Comparison of ENCODE assay signal across 8 mouse cellular contexts in the genomic region with DNA sequence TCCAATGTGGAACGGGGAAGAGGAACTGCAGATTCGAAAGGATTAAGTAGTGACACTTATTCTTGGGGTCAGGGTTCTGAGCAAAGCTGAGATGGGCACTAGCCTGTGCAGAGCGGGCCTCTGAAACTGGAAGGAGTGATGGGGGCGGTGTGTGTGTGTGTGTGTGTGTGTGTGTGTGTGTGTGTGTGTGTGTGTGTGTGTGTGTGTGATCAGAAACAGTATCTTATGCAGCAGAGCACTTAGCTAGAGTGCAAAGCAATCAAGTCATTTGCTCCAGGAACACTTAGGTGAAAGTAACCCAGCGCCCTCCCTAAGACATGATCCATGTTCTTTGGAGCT. TPM values are rescaled to one million over a fixed set of nuclear protein-coding genes. Genes with fewer than 3 reads are reported as not detected.
A peak's percentile ranks its signal among the peaks of the same experiment; 100 is the strongest.
DNase-seq lines count a peak whose midpoint lies in the region; ATAC-seq and TF ChIP-seq lines count a peak whose summit lies in the region.

No protein-coding gene starts in this region.

- no peaks in the 10 kb centered on the region for H3K27me3 ChIP-seq in MEL (ENCODE audit: control insufficient read depth in 1 of 2, insufficient read depth in 2 of 2, low read length in 2 of 2)
- no peaks in the 10 kb centered on the region for H3K27me3 ChIP-seq in embryonic facial prominence, embryonic 13.5 days

- H3K36me3 ChIP-seq in MEL (ENCODE audit: control insufficient read depth in 1 of 2, insufficient read depth in 2 of 2, low read length in 2 of 2), result peaks cover 0 to 15% of the 10 kb centered on the region in 2 experiments; a peak in 2 of 4 replicates
- H3K36me3 ChIP-seq in embryonic facial prominence, embryonic 13.5 days, result no peaks in the 10 kb centered on the region

- no peak for TF ChIP-seq RAD21 in MEL (IDR thresholded peaks at IDR 0.05; ENCODE audit: low read depth, low read length)

- H3K79me2 ChIP-seq in MEL (ENCODE audit: control insufficient read depth, insufficient read depth, low read length, poor library complexity), result peaks cover 39% of the 10 kb centered on the region

- no peaks in the 10 kb centered on the region for H3K9me3 ChIP-seq in MEL (replicated peaks; ENCODE audit: insufficient read depth, low read length)
- no peaks in the 10 kb centered on the region for H3K9me3 ChIP-seq in embryonic facial prominence, embryonic 13.5 days

- peaks cover 6 to 7% of the 10 kb centered on the region in 2 experiments; a peak in 3 of 4 replicates for H3K4me1 ChIP-seq in MEL (ENCODE audit: control insufficient read depth in 1 of 2, insufficient read depth in 2 of 2, low read length in 2 of 2)
- H3K4me1 ChIP-seq in embryonic facial prominence, embryonic 13.5 days, result peaks cover 28% of the 10 kb centered on the region
- H3K4me1 ChIP-seq in olfactory bulb, adult 2 months (ENCODE audit: control insufficient read depth, insufficient read depth, low read length), result peaks cover 4% of the 10 kb centered on the region; the same call in 1 of the 2 replicates

- no peak for DNase-seq in layer of hippocampus, adult 2 months (ENCODE audit: low spot score in 2 of 2)
- no peak for DNase-seq in layer of hippocampus, postnatal 36 days
- no peak for DNase-seq in MEL (ENCODE audit: low read depth, low spot score)
- DNase-seq in kidney, postnatal 4 days, result peak; percentile 33 to 57
- no peak for DNase-seq in cerebellum, adult 11 months

- WGBS in embryonic facial prominence, embryonic 13.5 days, result 15% methylated on average over 4 of the region's 5 CpGs
- WGBS in olfactory bulb, adult 2 months, result 5% methylated on average over 5 of the region's 5 CpGs

- no peak for TF ChIP-seq EP300 in MEL (IDR thresholded peaks at IDR 0.05; ENCODE audit: low read depth in 1 of 2, low read length in 2 of 2)

- ATAC-seq in embryonic facial prominence, embryonic 13.5 days (ENCODE audit: insufficient number of reproducible peaks, insufficient read depth, low FRiP score, low TSS enrichment, low read depth), result no peak
- ATAC-seq in inflammation-experienced regulatory T-cells, adult 6 months, result no peak

- peak overlapping the region; percentile 100 for H3K27ac ChIP-seq in layer of hippocampus, adult 2 months
- H3K27ac ChIP-seq in MEL (ENCODE audit: control insufficient read depth, low read depth, low read length), result no peak overlapping the region
- H3K27ac ChIP-seq in embryonic facial prominence, embryonic 13.5 days, result peak overlapping the region; percentile 94
- H3K27ac ChIP-seq in olfactory bulb, adult 2 months (ENCODE audit: insufficient read depth, low read depth, low read length), result peak overlapping the region; percentile 26

- peak overlapping the region; percentile 73 for H3K9ac ChIP-seq in MEL (ENCODE audit: control insufficient read depth, low read depth, low read length, poor library complexity, severe bottlenecking)
- peak overlapping the region; percentile 90 for H3K9ac ChIP-seq in embryonic facial prominence, embryonic 13.5 days

- TF ChIP-seq CTCF in layer of hippocampus, adult 2 months (conservative IDR thresholded peaks at IDR 0.05), result no peak
- TF ChIP-seq CTCF in MEL (IDR thresholded peaks at IDR 0.05 in 2 of 3, conservative IDR thresholded peaks at IDR 0.05 in 1 of 3; ENCODE audit: control insufficient read depth in 1 of 3, insufficient read depth in 1 of 3, low read depth in 2 of 3, low read length in 3 of 3, poor library complexity in 1 of 3, severe bottlenecking in 1 of 3), result no peak
- TF ChIP-seq CTCF in olfactory bulb, adult 2 months (IDR thresholded peaks at IDR 0.05; ENCODE audit: insufficient read depth, low read depth, low read length), result no peak

- peak overlapping the region; percentile 65 for H3K4me2 ChIP-seq in embryonic facial prominence, embryonic 13.5 days

- H3K4me3 ChIP-seq in layer of hippocampus, adult 2 months, result peak overlapping the region; percentile 99
- H3K4me3 ChIP-seq in MEL (ENCODE audit: control insufficient read depth in 1 of 2, insufficient read depth in 1 of 2, low read depth in 2 of 2, low read length in 2 of 2), result peak overlapping the region; percentile 98 to 100
- peak overlapping the region; percentile 86 for H3K4me3 ChIP-seq in embryonic facial prominence, embryonic 13.5 days
- peak overlapping the region; percentile 77 for H3K4me3 ChIP-seq in olfactory bulb, adult 2 months (ENCODE audit: insufficient read depth, low read depth, low read length)

- no peak for TF ChIP-seq POLR2A in MEL (IDR thresholded peaks at IDR 0.05; ENCODE audit: control insufficient read depth in 1 of 2, insufficient read depth in 1 of 2, low read depth in 1 of 2, low read length in 2 of 2, poor library complexity in 1 of 2)
- no peak for TF ChIP-seq POLR2A in olfactory bulb, adult 2 months (IDR thresholded peaks at IDR 0.05; ENCODE audit: insufficient read depth, low read depth, low read length)

TF ChIP-seq in MEL, 35 proteins besides CTCF, POLR2A, EP300 and RAD21:
- TF ChIP-seq NRF1 (IDR thresholded peaks at IDR 0.05; ENCODE audit: insufficient read depth, low read depth, low read length, poor library complexity, severe bottlenecking), result no peak
- TF ChIP-seq USF2 (IDR thresholded peaks at IDR 0.05; ENCODE audit: borderline replicate concordance in 1 of 2, insufficient read depth in 1 of 2, low read depth in 1 of 2, low read length in 2 of 2), result no peak
- no peak for TF ChIP-seq ETS1 (IDR thresholded peaks at IDR 0.05; ENCODE audit: low read depth, low read length)
- no peak for TF ChIP-seq POLR2AphosphoS5 (IDR thresholded peaks at IDR 0.05; ENCODE audit: borderline replicate concordance, low read depth, low read length)
- TF ChIP-seq SIN3A (IDR thresholded peaks at IDR 0.05; ENCODE audit: low read length), result no peak
- TF ChIP-seq ELF1 (IDR thresholded peaks at IDR 0.05; ENCODE audit: low read depth, low read length), result no peak
- TF ChIP-seq TBP (IDR thresholded peaks at IDR 0.05; ENCODE audit: low read depth, low read length), result no peak
- TF ChIP-seq MXI1 (IDR thresholded peaks at IDR 0.05; ENCODE audit: low read depth, low read length), result no peak
- no peak for TF ChIP-seq CHD1 (IDR thresholded peaks at IDR 0.05; ENCODE audit: low read depth, low read length)
- TF ChIP-seq KAT2A (conservative IDR thresholded peaks at IDR 0.05; ENCODE audit: low read depth, low read length), result no peak
- TF ChIP-seq TAL1 (IDR thresholded peaks at IDR 0.05; ENCODE audit: low read length), result no peak
- no peak for TF ChIP-seq BHLHE40 (IDR thresholded peaks at IDR 0.05; ENCODE audit: borderline replicate concordance, low read depth, low read length)
- TF ChIP-seq SMC3 (IDR thresholded peaks at IDR 0.05; ENCODE audit: low read depth, low read length), result no peak
- TF ChIP-seq MAZ (IDR thresholded peaks at IDR 0.05; ENCODE audit: low read depth, low read length), result no peak
- no peak for TF ChIP-seq POLR2AphosphoS2 (IDR thresholded peaks at IDR 0.05; ENCODE audit: low read length)
TF ChIP-seq in MEL: peak in this region for 0.

RNA-seq across cellular contexts. Expression of a gene that starts 2.0 kb away (rescaled TPM):
- 1,000 to 10,000 TPM; 1,343 to 1,371 TPM for total RNA-seq in layer of hippocampus, adult 2 months (2021)
- total RNA-seq in layer of hippocampus, postnatal 36 days (2021), result 1,000 to 10,000 TPM; 1,278 to 1,345 TPM
- 17.4 and 17.9 TPM in 2 replicates for total RNA-seq in MEL (2012; rRNA removed)
- polyA plus RNA-seq in MEL (2012; ENCODE audit: insufficient read depth in 1 of 2, insufficient read length in 2 of 2, low read depth in 1 of 2, low replicate concordance in 2 of 2, missing spikeins in 1 of 2), result 10 to 100 TPM; 32.0 to 40.6 TPM
- polyA plus RNA-seq in embryonic facial prominence, embryonic 13.5 days (2015; fragmentation: Nextera tagmentation; extraction: Ambion mirVana), result 92.4 and 93.2 TPM in 2 replicates
- 245 TPM in 1 of 2 replicates, not detected in the other for polyA plus RNA-seq in olfactory bulb, adult 2 months (2012; ENCODE audit: insufficient read depth, insufficient read length, low replicate concordance, missing spikeins)
- polyA plus RNA-seq in inflammation-experienced regulatory T-cells, adult 6 months (2017; shearing (Covaris generic)), result 10 to 100 TPM; 12.9 to 20.0 (median 19.0) TPM

Comparison
In these comparisons a context has a peak if more than half of its experiments do, and no peak if none do; other contexts are left out.
1. DNase-seq: peak in kidney, postnatal 4 days (2 of 2); none in layer of hippocampus, adult 2 months (0 of 2), layer of hippocampus, postnatal 36 days (0 of 2), MEL (single experiment) and cerebellum, adult 11 months (single experiment).
2. Peak in every context shown above with its lines, with median percentiles within 50 percentile points of each other: H3K4me3 ChIP-seq.